Mouse (Mus musculus) megakaryocyte progenitor cell, adult 5-6 weeks (primary cell): ENCODE measurements around the gene Hs3st3a1. TPM values are rescaled to one million over a fixed set of nuclear protein-coding genes. Genes with fewer than 3 reads are reported as not detected.

Experiments
- ATAC-seq: replicated peaks from 2 replicates; pipeline ENCODE4 v1.8.0; 2016; ENCODE audit warnings: mild to moderate bottlenecking, moderate TSS enrichment, inconsistent platforms; ENCODE audit not compliant: poor library complexity
- total RNA-seq, 2 experiments: library from RNA; stranded (forward) in 1 of 2; stranded (reverse) in 1 of 2; fragments of 157-497, 149-512 nt in 1 of 2; fragments of 200-1000 nt in 1 of 2; gene quantifications; 2 replicates each; pipeline versions ENCODE4 v1.2.3 to v1.2.4; 2015 to 2017

Gene Hs3st3a1
- total RNA-seq (2015) (not detected in 2 replicates), total RNA-seq (2017) (not detected in 2 replicates)

DNA sequence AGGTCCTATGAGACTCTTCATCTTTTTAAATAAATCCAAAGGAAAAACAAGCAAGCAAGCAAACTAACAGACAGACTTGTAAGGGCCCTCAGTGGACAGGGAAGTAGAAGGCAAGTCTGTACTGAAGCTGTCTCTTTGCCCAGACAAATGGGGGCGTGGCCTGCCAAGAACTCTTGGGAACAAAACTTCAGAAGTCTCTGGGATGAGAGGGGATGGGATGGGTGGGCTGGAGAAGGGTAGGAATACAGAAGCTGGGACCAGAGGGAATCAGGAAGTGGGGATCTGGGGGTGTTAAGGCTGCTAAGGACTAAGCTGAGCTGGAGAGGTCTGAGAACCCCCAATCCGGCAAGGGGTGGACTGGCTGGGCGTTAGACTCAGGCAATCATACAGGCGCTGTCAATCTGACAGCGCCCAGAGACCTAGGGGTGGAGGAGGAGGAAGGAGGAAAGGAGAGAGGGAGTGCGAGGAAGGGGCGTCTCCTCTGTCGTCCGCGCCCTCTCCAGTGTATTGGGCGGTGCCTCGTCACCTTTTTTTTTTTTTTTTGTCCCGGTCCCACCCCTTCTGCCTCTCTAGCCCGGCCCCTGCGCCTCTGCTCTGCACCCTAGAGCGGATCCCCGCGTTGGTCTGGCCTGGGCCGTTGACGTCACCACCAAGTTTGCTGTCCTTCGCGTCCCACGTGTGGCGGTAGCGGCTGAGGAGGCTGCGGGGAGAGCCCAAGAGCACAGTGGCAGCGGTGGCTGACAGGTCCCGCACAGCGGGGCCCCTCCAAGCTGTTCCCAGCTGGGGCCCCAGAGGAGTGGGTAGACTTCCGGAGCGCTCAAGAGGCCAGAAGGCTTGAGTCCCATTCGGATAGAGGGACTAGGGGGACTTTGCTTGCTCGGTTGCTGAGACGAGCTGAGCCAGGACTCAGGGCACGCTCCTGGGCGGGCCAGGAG lies at the start of gene Hs3st3a1:
Hs3st3a1 (plus strand) TSS at position 722 of the 935 bp plus-strand sequence.
- ATAC-seq: peak; percentile 86

DNA sequence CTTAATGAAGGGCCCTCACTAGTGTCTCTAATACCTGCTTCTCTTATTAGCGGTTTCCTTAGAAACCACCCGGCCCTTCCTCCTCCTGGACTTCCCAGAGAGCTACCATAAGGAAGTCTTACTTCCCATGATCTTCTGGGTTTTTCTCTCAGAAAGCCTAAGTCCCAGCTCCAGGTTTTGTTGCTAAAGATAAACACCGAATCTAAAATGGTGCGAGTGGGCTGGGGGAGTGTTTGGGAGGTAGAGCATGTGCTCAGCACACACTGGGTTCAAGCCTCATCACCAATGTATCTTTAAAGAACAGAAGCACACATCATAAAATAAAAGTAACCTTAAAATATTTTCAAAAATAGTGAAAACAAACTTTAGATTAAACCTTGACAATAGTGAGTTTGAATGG lies 48.8 kb upstream of the Hs3st3a1 start:
- ATAC-seq: no peak

DNA sequence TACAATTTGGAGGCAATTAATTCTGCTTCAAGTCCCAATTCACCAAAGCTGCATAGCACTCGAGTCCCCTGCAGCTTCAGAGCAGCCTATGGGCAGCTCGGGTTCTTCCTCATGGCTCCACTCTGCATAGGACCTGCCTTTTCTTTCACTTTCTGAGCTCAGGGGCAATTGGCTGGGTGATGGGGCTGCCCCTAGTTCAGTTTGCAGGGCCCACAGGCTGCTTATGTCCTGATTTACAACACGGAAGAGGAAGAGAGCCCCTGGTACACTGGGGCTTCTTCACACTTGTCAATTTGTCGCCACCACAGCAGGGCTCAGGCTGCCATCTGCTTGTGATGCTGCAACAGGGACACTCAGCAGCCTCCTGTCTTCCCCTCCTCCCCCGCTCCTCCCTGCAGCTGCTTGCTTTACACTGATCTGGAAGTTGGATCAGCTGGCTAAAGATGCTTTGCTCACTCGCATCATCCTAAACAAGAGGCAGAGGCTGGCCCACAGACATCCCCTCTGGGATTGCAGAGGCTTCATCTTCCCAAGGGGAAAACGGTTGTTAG lies 38.7 kb upstream of the Hs3st3a1 start:
- ATAC-seq: peak; percentile 76

DNA sequence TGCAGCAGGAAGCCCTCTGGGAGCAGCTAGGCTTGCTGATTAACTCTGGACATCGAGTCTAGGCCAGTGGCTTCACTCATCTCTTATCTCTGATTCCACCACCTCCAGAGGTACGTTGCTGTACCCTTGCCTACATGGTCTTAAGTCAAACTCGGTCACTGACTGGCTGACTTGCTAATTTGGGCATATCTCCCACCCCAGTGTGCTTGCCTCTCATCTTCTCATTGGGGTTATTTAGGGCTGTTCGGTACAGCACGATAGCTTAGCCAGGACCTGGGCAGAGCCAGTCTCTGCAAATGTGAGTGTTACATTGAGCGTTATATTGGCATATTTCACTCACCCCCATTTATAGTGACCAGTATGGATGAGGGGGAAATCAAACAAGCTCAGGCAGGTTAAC lies 38.2 kb upstream of the Hs3st3a1 start:
- no peak for ATAC-seq

DNA sequence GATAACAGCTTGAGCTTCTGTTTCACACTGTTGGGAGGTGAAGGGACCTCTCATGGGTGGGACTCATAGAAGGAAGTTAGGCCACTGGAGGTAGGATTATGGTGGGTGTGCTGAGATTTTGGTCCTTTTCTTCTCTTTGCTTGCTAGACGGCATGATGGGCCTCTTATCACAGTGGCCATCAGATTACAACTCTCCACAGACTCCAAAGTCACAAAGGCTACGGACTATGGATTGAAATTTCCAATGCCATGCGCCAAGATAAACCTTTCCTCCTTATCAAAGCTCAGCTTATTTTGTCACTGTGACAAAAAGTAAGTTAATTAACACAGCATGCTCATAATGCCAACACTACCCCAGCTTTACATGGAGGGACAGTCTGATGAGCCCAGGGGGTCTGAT lies 37.5 kb upstream of the Hs3st3a1 start:
- ATAC-seq: no peak

DNA sequence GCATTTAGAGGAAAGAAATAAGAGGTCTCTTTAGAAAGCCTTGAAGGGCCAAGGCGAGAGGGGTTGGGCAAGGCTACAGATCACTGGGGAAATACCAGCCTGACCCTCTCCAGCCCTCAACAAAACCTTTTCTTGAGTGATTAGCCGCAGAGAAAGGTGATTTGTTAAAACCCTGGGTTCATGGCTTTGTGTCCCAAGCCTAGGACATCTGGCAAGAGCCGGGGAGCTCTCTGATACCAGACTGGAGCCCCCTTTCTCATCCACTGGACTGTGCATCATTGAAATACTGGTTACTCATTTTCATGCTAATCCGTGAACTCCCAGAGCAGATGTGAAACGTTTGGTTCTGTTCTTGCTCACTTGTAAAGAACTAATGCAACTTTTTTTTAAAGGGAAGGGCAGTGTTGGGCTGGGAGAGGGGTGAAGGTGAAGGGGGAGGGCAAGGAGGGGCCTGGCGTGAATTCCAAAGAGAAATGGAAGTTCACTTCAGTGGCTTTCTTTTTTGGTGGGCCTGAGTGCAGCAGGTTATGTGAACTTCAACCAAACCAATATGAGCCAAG lies 34.5 kb upstream of the Hs3st3a1 start:
- no peak for ATAC-seq

DNA sequence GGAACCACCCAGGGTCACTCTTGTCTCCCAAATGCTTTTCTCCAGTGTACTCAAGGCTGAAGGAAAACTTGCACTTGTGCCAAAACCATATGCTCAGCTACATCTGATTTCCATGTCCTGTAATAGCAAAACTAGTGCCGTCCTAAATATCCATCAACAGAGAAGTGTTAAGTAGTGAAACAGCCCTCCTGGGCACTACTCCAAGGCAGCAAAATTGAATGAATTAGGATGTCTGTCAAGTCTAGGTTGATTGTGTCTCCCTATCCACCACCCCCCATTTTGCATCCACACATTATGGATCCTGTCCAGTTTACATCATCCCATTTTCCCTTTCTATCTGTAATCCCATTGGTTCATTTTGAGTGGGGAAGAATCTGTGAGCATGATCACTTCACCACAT lies 16.2 kb upstream of the Hs3st3a1 start:
- no peak for ATAC-seq

DNA sequence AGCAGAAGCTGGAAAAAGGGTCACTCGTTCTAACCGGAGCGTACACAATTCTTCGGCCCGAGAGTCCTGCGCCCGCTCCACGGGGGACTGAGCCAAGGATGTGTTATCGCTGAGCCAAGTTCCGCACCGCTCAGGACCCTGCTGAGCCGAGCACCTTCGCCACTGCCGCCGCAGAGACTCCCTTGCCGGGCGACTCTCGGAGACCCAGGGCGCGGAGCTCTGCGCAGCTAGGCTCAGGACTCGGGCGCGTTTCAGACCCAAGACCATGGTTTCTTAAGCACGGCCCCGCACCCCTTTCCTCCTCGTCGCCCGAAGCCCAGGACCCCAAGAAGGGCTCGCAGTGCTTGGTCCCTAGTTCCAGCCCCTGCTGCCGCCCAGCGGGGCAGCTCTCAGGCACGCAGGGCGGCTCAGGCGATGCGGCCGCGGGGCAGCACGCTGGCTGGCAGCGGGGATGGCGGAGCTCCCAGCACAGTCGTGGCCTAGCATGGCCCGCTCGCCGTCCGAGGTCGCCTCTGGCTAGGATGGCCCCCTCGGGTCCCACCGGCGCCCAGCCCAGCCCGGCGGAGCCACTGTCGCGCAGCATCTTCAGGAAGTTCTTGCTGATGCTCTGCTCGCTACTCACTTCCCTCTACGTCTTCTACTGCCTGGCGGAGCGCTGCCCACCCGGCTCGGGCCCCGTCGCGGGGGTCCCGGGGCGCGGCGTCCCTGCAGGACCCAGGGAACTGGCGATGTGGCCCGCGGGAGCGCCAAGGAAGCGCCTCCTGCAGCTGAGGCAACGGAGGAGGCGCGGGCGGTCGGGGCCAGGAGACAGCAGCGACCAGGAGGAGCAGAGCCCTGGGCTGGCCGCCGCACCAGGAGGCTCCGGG lies 647 bp downstream of the Hs3st3a1 start:
- peak; percentile 30; the same call in 1 of the 2 replicates for ATAC-seq

DNA sequence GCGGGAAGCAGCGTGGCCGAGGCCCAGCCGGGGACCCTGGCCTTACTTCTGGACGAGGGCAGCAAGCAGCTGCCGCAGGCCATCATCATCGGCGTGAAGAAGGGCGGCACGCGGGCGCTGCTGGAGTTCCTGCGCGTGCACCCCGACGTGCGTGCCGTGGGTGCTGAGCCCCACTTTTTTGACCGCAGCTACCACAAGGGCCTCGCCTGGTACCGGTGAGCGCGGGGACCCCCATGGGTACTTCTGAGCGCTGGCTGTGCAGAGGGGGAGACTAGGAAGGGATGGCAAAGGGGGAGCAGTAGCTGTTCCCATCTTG lies 1.2 kb downstream of the Hs3st3a1 start, which contains the start of gene F930015N05Rik:
F930015N05Rik (minus strand) TSS at position 242 of the 316 bp plus-strand sequence.
- no peak for ATAC-seq

DNA sequence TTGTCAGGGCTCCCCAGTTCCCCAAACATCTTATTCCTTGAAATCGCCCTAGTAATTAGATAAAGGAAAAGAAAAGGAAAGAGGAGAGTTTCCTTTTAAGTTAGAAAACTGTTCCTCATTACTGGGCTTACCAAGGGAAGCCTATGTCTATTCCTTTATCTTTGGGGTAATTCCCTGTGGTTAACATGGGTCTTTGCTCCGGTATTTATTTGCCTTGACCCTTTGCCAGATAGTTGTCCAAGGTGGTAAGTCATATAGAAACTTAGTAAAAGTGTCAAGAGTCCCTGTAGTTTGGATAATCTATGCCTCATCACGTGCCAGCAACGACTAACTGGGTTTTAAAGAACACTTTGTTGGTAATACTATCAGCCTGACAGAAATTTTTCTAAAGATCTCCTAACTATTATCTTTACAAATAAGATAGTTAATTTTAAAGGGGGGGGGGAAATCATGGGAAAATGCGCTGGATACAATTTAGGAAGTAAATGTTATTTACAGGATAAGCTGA lies 1.7 kb downstream of the Hs3st3a1 start:
- no peak for ATAC-seq

DNA sequence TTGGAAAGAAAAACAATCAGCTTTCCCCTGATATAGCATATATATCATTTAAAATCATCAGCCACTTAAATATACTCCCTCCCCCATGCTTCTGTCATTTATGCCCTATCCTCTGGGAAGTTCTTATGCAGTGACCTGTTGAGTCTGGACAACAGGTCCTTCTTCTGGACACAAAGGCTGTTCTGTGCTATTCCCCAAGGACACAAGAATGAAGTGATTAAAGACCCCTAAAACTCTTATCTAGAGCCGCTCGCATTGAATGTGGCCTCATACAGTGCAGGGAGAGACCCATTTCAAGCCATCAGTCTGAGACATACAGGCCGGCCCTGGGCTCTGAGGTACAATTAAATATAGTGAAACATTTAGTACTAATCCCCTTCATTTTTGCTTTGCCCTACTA lies 2.6 kb downstream of the Hs3st3a1 start:
- ATAC-seq: no peak

DNA sequence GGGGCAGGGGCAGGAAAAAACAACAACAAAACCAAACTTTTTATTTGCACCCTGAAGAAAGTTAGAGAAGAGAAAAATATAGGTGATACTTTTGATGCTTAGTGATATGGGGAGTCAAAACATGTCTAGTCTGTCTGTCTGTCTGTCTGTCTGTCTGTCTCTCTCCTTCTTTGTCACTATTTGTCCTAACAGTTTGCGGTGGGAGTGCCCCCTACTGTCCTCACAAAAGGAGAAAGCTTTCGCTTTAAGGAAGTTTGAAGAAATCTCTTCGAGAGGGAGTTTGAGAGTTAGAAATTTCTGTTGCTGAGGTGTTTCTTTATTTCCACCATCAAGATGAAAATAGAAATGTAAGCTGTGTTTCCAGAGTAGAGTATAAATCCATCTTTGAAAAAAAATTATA lies 3.8 kb downstream of the Hs3st3a1 start:
- no peak for ATAC-seq

DNA sequence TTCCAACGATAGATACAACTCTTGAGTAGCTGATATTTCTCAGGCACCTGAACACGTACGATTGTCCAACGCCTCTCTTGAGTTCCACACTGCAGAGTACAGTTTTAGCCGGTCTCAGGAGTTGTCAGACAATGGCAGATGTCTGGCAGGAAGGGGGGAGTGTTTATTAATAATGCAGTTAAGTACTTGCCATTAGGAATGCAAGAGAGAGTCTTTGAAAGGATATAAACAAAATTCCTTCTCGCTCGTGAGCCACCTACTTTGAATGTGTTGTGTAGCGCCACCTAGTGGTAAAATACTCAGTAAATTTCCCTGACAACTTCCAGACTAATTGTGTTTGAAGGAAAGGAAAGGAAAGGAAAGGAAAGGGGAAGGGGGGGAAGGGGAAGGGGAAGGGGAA lies 7.0 kb downstream of the Hs3st3a1 start:
- no peak for ATAC-seq

DNA sequence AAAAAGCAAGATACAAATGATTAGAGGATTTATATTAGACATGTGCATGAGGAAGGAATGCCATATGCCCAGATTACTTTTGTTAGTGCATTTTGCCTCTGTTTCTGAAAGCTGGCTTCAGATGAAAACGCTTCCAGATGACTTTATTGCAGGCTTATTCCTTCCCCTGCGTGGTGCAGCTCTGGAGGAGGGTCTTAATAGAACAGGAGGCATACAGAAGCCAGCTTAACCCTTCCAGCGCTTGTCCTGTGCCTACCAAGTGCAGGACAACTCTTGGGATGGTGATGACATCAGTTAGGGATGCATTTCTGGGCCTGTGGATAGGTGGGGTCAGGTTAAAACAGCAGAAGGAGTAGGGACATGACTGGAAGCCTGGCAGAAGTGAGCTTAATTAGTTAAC lies 7.6 kb downstream of the Hs3st3a1 start:
- no peak for ATAC-seq

DNA sequence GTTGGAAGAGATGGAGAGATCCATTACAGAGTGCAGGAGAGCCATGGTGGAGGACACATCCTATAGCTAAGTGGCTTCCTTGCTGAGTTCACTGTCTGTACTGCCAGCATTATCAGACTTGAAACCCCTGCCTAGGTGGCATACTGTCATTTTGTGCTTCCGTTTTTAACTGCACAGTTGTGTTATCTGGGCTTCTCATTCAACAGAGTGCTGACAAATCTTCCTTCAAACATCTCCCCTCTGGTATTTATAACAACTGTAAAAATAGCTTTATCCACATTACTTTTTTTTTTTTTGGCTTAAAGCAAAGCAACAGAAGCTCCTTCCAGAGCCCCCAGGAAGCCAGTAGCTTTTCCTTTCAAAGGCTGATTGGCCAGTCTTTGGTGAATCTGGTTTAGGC lies 10.1 kb downstream of the Hs3st3a1 start:
- no peak for ATAC-seq

DNA sequence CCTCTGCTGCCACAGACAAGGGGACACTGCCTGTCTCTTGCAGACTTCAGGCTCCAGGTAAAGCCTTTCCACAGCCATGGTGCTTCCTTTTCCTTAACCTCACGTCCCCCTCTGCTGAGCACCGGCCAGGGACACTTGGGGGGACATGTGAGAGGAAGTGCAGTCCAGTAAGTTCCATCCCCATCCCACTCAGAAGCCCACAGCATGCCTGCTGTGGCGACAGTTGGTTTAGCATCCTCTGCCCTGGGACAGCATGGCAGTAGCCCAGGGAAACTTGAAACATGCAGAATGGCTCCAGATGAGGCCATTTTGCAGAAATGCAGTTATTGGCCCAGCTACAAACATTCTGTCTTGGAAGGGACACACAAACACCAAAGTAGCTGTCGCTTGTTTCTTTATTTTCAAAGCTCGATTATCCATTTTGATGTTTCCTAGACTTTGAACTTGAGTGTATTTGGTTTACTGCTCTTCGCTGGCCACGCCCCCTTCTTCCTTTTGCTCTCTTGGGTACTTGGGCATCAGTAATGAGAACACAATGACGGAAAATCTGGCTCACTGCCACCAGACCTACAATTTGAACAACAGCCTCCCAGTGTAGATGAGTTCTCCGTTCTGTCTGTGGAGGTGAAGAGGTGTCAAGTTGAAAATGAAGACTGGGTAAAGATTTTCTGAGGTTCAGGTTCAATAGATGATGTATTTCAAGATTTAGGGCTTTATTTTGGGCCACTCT lies 13.6 kb downstream of the Hs3st3a1 start:
- ATAC-seq: no peak

DNA sequence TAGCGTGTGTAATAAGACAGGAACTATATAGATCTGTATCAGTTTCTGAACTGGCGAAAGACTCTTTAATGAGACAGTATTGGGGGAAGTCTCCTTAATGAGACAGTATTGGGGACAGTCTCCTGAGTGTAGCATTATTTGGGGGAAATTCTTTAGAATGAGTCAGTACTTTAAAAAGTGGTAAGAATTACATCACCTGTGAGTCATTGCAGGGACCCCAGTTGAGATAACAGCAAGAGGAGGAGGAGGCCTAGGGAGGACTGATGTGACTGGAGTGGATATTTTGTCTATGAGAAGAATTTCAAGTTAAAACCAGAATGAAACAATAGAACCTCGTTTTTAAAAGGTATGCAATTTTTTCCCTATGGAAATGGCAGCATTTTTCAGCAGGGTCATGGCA lies 26.6 kb downstream of the Hs3st3a1 start:
- no peak for ATAC-seq

DNA sequence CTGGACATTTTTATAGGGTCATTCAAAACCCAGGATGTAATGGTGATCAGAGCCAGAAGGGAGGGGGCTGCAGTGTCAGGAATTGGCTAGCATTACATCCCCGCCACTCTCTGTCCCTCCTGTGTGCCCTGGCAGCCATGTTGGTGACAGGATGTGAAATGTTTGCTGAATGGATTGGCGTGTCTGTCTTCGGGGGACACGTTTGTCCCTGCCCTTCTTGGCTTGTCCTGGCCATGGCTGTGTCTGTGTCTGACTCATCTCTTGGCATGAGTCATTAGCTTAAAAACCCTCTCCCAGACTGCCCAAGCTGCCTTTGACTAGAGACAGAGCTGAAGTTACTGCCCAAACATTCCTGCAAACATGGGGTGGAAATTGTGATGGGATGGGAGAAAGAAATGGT lies 33.6 kb downstream of the Hs3st3a1 start:
- no peak for ATAC-seq

DNA sequence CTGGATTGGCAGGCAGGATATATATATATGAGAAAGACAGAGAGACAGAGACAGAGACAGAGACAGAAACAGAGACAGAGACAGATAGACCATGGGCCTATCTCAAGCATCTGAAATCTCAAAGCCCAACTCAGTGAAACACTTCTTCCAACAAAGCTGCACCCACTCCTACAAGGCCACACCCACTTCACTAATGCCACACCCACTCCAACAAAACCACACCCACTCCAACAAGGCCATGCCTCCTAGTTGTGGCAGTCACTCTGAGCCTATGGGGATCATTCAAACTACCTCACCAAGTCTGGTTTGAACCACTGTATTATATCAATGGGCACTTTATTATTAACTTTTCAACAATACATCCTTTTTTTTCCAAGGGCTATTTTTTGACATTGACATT lies 35.6 kb downstream of the Hs3st3a1 start:
- ATAC-seq: no peak

DNA sequence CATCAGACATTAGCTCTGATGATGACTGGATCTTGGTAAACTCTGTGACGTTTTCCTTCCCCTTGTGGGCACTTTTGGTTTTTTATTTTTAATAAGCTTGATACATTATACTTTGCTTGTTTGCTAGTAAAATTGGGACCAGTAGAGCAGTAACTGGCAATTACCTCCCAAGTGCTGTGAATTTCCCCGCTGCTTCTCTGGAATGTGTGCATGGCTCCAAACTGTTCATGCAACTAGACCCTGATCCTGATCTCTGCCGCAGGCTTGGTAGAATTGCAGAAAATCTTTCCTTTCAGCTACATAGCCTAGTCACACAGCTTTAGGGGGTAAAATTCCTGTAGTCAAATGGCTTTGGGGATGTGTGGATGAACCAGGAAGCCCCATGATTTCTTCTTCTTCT lies 38.5 kb downstream of the Hs3st3a1 start:
- ATAC-seq: no peak
